Mouse (Mus musculus): ENCODE data around the gene Cpt1c. TPM values are rescaled to one million over a fixed set of nuclear protein-coding genes. Genes with fewer than 3 reads are reported as not detected.
A peak's percentile ranks its signal among the peaks of the same experiment; 100 is the strongest.

Cpt1c gene
- total and polyA plus RNA-seq, 2 experiments from 2014 or later = 54.0 to 88.1 TPM

- peak; percentile 72 for DNase-seq (ENCODE audit: low spot score)
- ATAC-seq (ENCODE audit: low FRiP score) = no peak
- H3K4me2 ChIP-seq (ENCODE audit: low read depth, low read length, poor library complexity, severe bottlenecking) = no peak overlapping the region
- no peak overlapping the region for H3K27ac ChIP-seq (ENCODE audit: low read depth, low read length)
- H3K4me1 ChIP-seq (ENCODE audit: insufficient read depth, low read length) = no peaks in the 10 kb centered on the region
- peak; percentile 82 for TF ChIP-seq CTCF (IDR thresholded peaks at IDR 0.05)
- no peak overlapping the region for H3K4me3 ChIP-seq (ENCODE audit: low read depth, low read length)
- 56% methylated on average over 7 of the region's 7 CpGs for WGBS
- H3K9me3 ChIP-seq (ENCODE audit: low read length) = no peaks in the 10 kb centered on the region
- no peak overlapping the region for H3K9ac ChIP-seq (replicated peaks; ENCODE audit: low read length, poor library complexity, severe bottlenecking)
- no peaks in the 10 kb centered on the region for H3K27me3 ChIP-seq (ENCODE audit: insufficient read depth, low read length)
- peaks cover 33% of the 10 kb centered on the region for H3K36me3 ChIP-seq (ENCODE audit: insufficient read depth, low read length)
These were observed 16.4 kb downstream of the Cpt1c start for GRCm38 (mm10) chr7:44958208-44958607.

GRCm38 (mm10) chr7:44957183-44957835, 17.3 kb downstream of the Cpt1c start:
- WGBS = 72% methylated on average over 20 of the region's 20 CpGs
- DNase-seq (ENCODE audit: low spot score) = no peak
- no peak for ATAC-seq (ENCODE audit: low FRiP score)
- Histone ChIP-seq H3K4me1 (ENCODE audit: insufficient read depth, low read length) (no peaks in the 10 kb centered on the region), H3K4me2 (ENCODE audit: low read depth, low read length, poor library complexity, severe bottlenecking) (no peak overlapping the region), H3K27me3 (ENCODE audit: insufficient read depth, low read length) (no peaks in the 10 kb centered on the region), H3K27ac (ENCODE audit: low read depth, low read length) (no peak overlapping the region), H3K9ac (replicated peaks; ENCODE audit: low read length, poor library complexity, severe bottlenecking) (no peak overlapping the region), H3K36me3 (ENCODE audit: insufficient read depth, low read length) (peaks cover 25% of the 10 kb centered on the region), H3K4me3 (ENCODE audit: low read depth, low read length) (no peak overlapping the region), H3K9me3 (ENCODE audit: low read length) (no peaks in the 10 kb centered on the region)
- no peak for TF ChIP-seq CTCF (IDR thresholded peaks at IDR 0.05)

GRCm38 (mm10) chr7:44956266-44956665, 18.4 kb downstream of the Cpt1c start:
- no peak overlapping the region for H3K27ac ChIP-seq (ENCODE audit: low read depth, low read length)
- no peak overlapping the region for H3K4me3 ChIP-seq (ENCODE audit: low read depth, low read length)
- peaks cover 16% of the 10 kb centered on the region for H3K36me3 ChIP-seq (ENCODE audit: insufficient read depth, low read length)
- no peak for TF ChIP-seq CTCF (IDR thresholded peaks at IDR 0.05)
- ATAC-seq (ENCODE audit: low FRiP score) (no peak), DNase-seq (ENCODE audit: low spot score) (no peak)
- H3K9ac ChIP-seq (replicated peaks; ENCODE audit: low read length, poor library complexity, severe bottlenecking) = no peak overlapping the region
- no peak overlapping the region for H3K4me2 ChIP-seq (ENCODE audit: low read depth, low read length, poor library complexity, severe bottlenecking)
- H3K9me3 ChIP-seq (ENCODE audit: low read length) = no peaks in the 10 kb centered on the region
- peaks cover 4% of the 10 kb centered on the region; the same call in 1 of the 2 replicates for H3K27me3 ChIP-seq (ENCODE audit: insufficient read depth, low read length)
- 62% methylated on average over 6 of the region's 6 CpGs for WGBS
- no peaks in the 10 kb centered on the region for H3K4me1 ChIP-seq (ENCODE audit: insufficient read depth, low read length)

- no peak overlapping the region for H3K27ac ChIP-seq (ENCODE audit: low read depth, low read length)
- no peaks in the 10 kb centered on the region for H3K9me3 ChIP-seq (ENCODE audit: low read length)
- peak; percentile 70 for TF ChIP-seq CTCF (IDR thresholded peaks at IDR 0.05)
- WGBS = 50% methylated on average over 5 of the region's 5 CpGs
- DNase-seq (ENCODE audit: low spot score) = no peak
- no peaks in the 10 kb centered on the region for H3K4me1 ChIP-seq (ENCODE audit: insufficient read depth, low read length)
- H3K27me3 ChIP-seq (ENCODE audit: insufficient read depth, low read length) = peaks cover 8% of the 10 kb centered on the region; the same call in 1 of the 2 replicates
- ATAC-seq (ENCODE audit: low FRiP score) = no peak
- H3K36me3 ChIP-seq (ENCODE audit: insufficient read depth, low read length) = peaks cover 9% of the 10 kb centered on the region; the same call in 1 of the 2 replicates
- H3K4me2 ChIP-seq (ENCODE audit: low read depth, low read length, poor library complexity, severe bottlenecking) = no peak overlapping the region
- no peak overlapping the region for H3K4me3 ChIP-seq (ENCODE audit: low read depth, low read length)
- no peak overlapping the region for H3K9ac ChIP-seq (replicated peaks; ENCODE audit: low read length, poor library complexity, severe bottlenecking)
These were observed 19.0 kb downstream of the Cpt1c start for GRCm38 (mm10) chr7:44955628-44956027.

- H3K9ac ChIP-seq (replicated peaks; ENCODE audit: low read length, poor library complexity, severe bottlenecking) = no peak overlapping the region
- no peaks in the 10 kb centered on the region for H3K9me3 ChIP-seq (ENCODE audit: low read length)
- H3K4me2 ChIP-seq (ENCODE audit: low read depth, low read length, poor library complexity, severe bottlenecking) = no peak overlapping the region
- peaks cover 15% of the 10 kb centered on the region for H3K27me3 ChIP-seq (ENCODE audit: insufficient read depth, low read length)
- DNase-seq (ENCODE audit: low spot score) = no peak
- H3K4me3 ChIP-seq (ENCODE audit: low read depth, low read length) = no peak overlapping the region
- no peak overlapping the region for H3K27ac ChIP-seq (ENCODE audit: low read depth, low read length)
- H3K36me3 ChIP-seq (ENCODE audit: insufficient read depth, low read length) = peaks cover 5% of the 10 kb centered on the region; the same call in 1 of the 2 replicates
- TF ChIP-seq CTCF (IDR thresholded peaks at IDR 0.05) = no peak
- no peak for ATAC-seq (ENCODE audit: low FRiP score)
- 84% methylated on average over 12 of the region's 12 CpGs for WGBS
- H3K4me1 ChIP-seq (ENCODE audit: insufficient read depth, low read length) = no peaks in the 10 kb centered on the region
These were observed 20.4 kb downstream of the Cpt1c start for GRCm38 (mm10) chr7:44954091-44954885.

- Histone ChIP-seq H3K36me3 (ENCODE audit: insufficient read depth, low read length) (no peaks in the 10 kb centered on the region), H3K9me3 (ENCODE audit: low read length) (no peaks in the 10 kb centered on the region), H3K27me3 (ENCODE audit: insufficient read depth, low read length) (peaks cover 15% of the 10 kb centered on the region), H3K9ac (replicated peaks; ENCODE audit: low read length, poor library complexity, severe bottlenecking) (no peak overlapping the region), H3K4me3 (ENCODE audit: low read depth, low read length) (no peak overlapping the region), H3K4me2 (ENCODE audit: low read depth, low read length, poor library complexity, severe bottlenecking) (no peak overlapping the region), H3K4me1 (ENCODE audit: insufficient read depth, low read length) (no peaks in the 10 kb centered on the region), H3K27ac (ENCODE audit: low read depth, low read length) (no peak overlapping the region)
- TF ChIP-seq CTCF (IDR thresholded peaks at IDR 0.05) = no peak
- 57% methylated on average over 14 of the region's 14 CpGs for WGBS
- no peak for ATAC-seq (ENCODE audit: low FRiP score)
- no peak for DNase-seq (ENCODE audit: low spot score)
These were observed 21.1 kb downstream of the Cpt1c start for GRCm38 (mm10) chr7:44953561-44953960.

All from midbrain, postnatal 0 days (tissue).